Mouse (Mus musculus) neural tube, embryonic 13.5 days (tissue): ENCODE measurements around the gene Gpc6. TPM values are rescaled to one million over a fixed set of nuclear protein-coding genes. Genes with fewer than 3 reads are reported as not detected.
A peak's percentile ranks its signal among the peaks of the same experiment; 100 is the strongest.

Experiments used
- ATAC-seq: fragments of 200-750 bp; cut with Nextera tagmentation; 2 replicates; pipeline ENCODE4 v1.8.0; 2017; ENCODE audit warnings: low read depth, mild to moderate bottlenecking, moderate TSS enrichment, moderate library complexity
- H3K27ac ChIP-seq: fragments of 300-500 bp; sonication (generic); replicated peaks from 2 replicates; pipeline ENCODE4 v1.5.1; 2015; ENCODE audit warnings: moderate library complexity, mild to moderate bottlenecking, inconsistent platforms
- H3K27me3 ChIP-seq: fragments of 300-500 bp; sonication (generic); 2 replicates; pipeline ENCODE4 v1.6.1; 2015; ENCODE audit warnings: mild to moderate bottlenecking, inconsistent platforms
- H3K36me3 ChIP-seq: fragments of 300-500 bp; sonication (generic); 2 replicates; pipeline ENCODE4 v1.6.1; 2015; ENCODE audit warnings: mild to moderate bottlenecking, inconsistent platforms
- H3K4me1 ChIP-seq: fragments of 300-500 bp; sonication (generic); replicated peaks from 2 replicates; pipeline ENCODE4 v1.6.1; 2015; ENCODE audit warnings: inconsistent platforms
- H3K4me2 ChIP-seq: fragments of 300-500 bp; sonication (generic); 2 replicates; pipeline ENCODE4 v1.6.1; 2015; ENCODE audit warnings: inconsistent platforms, mild to moderate bottlenecking, moderate library complexity
- H3K4me3 ChIP-seq: fragments of 300-500 bp; sonication (generic); 2 replicates; pipeline ENCODE4 v1.5.1; 2015; ENCODE audit warnings: mild to moderate bottlenecking, inconsistent platforms
- H3K9ac ChIP-seq: fragments of 300-500 bp; sonication (generic); 2 replicates; pipeline ENCODE4 v1.6.1; 2015; ENCODE audit warnings: moderate library complexity, mild to moderate bottlenecking, inconsistent platforms
- H3K9me3 ChIP-seq: fragments of 300-500 bp; sonication (generic); 2 replicates; pipeline ENCODE4 v1.6.1; 2016; ENCODE audit warnings: inconsistent platforms
- WGBS: fragments of 180-500 bp; shearing (Covaris S2); methylation state at CpG from one replicate; pipeline ENCODE4 v1.1.7; 2015; 5-methylcytosine and 5-hydroxymethylcytosine counted together
- polyA plus RNA-seq: library from polyadenylated mRNA; unstranded; fragments of >200 nt; fragmentation: Nextera tagmentation; extraction: Ambion mirVana; gene quantifications from 2 replicates; pipeline ENCODE4 v1.2.1, GENCODE M21; 2015

The Gpc6 gene
- polyA plus RNA-seq, 1 experiment from 2014 or later: 22.1 TPM

GRCm38 (mm10) chr14:117816706-117817105 lies 891.6 kb downstream of the Gpc6 start:
- 89% methylated on average over 3 of the region's 3 CpGs for WGBS

DNA sequence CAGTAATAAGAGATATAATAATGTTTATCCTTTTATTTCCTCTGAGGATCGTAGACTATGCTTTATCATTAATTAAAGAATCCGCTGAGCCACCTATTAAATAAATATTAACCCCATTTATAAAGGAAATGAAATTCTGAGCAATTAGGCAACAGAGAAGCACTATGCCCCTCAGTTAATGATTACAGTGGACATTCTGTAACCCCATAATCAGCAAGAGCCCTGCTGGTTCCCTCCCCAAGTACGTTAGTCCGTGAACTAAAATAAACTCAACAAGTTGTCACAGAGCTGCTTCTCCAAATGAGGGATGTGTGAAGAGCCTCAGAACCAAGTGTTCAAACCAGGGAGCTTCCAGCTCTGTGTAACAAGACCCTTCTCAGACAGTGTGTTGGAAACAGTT lies 892.1 kb downstream of the Gpc6 start:
- no peaks in the 10 kb centered on the region for H3K27me3 ChIP-seq
- WGBS: 76% methylated on average over 4 of the region's 4 CpGs
- H3K9ac ChIP-seq: no peak overlapping the region
- peaks cover 10% of the 10 kb centered on the region; the same call in 1 of the 2 replicates for H3K4me1 ChIP-seq
- H3K27ac ChIP-seq: no peak overlapping the region
- H3K9me3 ChIP-seq: no peaks in the 10 kb centered on the region
- no peak overlapping the region for H3K4me3 ChIP-seq
- H3K36me3 ChIP-seq: no peaks in the 10 kb centered on the region
- no peak for ATAC-seq
- no peak overlapping the region for H3K4me2 ChIP-seq

More at GRCm38 (mm10) chr14:117816706-117817105, 891.6 kb downstream of the Gpc6 start:
- ATAC-seq: no peak
- H3K4me2 ChIP-seq: no peak overlapping the region
- H3K9me3 ChIP-seq: no peaks in the 10 kb centered on the region
- H3K4me3 ChIP-seq: no peak overlapping the region
- H3K27me3 ChIP-seq: no peaks in the 10 kb centered on the region
- no peak overlapping the region for H3K9ac ChIP-seq
- H3K36me3 ChIP-seq: no peaks in the 10 kb centered on the region
- peaks cover 10% of the 10 kb centered on the region; the same call in 1 of the 2 replicates for H3K4me1 ChIP-seq
- H3K27ac ChIP-seq: no peak overlapping the region

DNA sequence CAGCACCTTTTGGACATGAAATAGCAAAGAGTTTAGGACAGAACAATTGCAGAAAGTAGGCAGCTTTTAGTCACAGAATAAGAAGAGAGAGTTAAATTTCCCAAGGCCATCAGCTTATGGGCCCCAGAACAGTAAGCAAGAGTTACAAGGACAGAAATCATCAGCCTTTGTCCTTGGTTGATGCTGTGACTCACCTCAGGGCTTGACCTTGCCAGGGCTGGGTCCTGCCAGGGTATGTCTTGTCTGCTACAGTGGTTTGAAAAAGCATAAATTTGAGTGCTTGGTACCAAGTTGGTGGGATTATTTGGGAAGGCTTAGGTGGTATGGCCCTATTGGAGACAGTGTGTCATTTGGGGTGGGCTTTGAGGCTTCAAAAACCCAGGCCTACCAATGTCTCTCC lies 899.4 kb downstream of the Gpc6 start:
- no peak overlapping the region for H3K4me3 ChIP-seq
- peaks cover 8% of the 10 kb centered on the region; the same call in 1 of the 2 replicates for H3K4me1 ChIP-seq

DNA sequence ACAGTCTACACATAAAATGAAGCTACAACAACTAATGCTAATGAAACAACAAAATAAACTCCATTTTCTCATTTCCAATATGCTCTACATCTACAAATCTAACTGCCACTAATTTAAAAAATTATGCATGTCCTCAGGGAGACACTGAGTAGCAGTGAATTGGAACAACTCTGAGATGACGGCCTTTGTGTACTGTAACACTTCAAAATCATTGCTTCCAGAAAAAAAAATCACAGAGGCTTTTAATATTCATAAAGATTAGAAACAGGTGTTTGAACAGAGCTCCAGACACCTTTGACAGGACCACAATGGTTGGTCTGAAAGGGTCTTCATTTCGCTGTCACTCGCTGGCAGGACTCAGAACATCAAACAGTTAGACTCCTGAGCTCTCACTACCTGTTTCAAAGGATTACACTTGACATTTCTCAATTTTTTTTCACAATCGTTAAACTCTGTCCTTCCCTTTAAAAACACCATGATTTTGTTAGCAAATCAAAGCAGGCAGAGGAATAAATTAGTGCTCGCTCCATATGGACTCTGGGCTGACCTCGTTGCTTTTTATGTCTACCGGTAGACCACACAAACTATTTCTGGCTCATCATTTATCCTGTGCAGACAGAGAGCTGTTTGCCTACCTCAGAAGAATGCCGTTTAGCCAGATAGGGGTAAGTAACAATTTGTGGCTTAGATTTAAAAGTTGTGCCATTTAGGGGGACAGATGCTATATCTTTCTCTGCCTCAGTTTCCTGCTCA lies 901.4 kb downstream of the Gpc6 start:
- WGBS: 71% methylated on average over 8 of the region's 8 CpGs
- Histone ChIP-seq H3K4me1 (peaks cover 11% of the 10 kb centered on the region), H3K9me3 (no peaks in the 10 kb centered on the region), H3K27me3 (no peaks in the 10 kb centered on the region), H3K4me2 (no peak overlapping the region), H3K9ac (no peak overlapping the region), H3K36me3 (no peaks in the 10 kb centered on the region), H3K27ac (no peak overlapping the region), H3K4me3 (no peak overlapping the region)
- ATAC-seq: no peak

More for the DNA sequence above, 899.4 kb downstream of the Gpc6 start:
- H3K27ac ChIP-seq: no peak overlapping the region
- no peak overlapping the region for H3K4me2 ChIP-seq
- no peak overlapping the region for H3K9ac ChIP-seq
- no peaks in the 10 kb centered on the region for H3K27me3 ChIP-seq
- no peaks in the 10 kb centered on the region for H3K9me3 ChIP-seq
- no peaks in the 10 kb centered on the region for H3K36me3 ChIP-seq
- no peak for ATAC-seq

GRCm38 (mm10) chr14:117831267-117831666 lies 906.2 kb downstream of the Gpc6 start:
- Histone ChIP-seq H3K27me3 (no peaks in the 10 kb centered on the region), H3K36me3 (no peaks in the 10 kb centered on the region), H3K4me2 (no peak overlapping the region), H3K9me3 (no peaks in the 10 kb centered on the region), H3K27ac (peak overlapping the region; percentile 28), H3K4me3 (no peak overlapping the region), H3K4me1 (peaks cover 16% of the 10 kb centered on the region), H3K9ac (no peak overlapping the region)
- WGBS: 38% methylated on average over 8 of the region's 8 CpGs
- peak; percentile 70 for ATAC-seq

DNA sequence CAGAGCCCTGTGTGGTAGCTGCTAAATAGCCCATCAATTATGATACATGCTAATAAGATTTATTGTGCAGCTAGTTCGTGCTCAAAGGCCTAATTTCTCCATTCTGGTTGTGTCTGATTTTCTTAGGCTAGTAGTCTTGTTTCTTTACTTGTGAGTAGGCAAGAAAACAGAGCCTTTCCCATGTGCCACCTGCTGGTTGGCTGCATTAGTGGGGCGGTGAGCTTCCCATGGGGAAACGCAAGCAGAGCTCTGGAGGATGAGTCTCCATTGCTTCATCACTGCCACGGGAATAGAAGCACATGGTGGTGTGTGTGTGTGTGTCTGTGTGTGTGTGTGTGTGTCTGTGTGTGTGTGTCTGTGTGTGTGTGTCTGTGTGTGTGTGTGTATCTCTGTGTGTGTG lies 906.6 kb downstream of the Gpc6 start:
- H3K9ac ChIP-seq: no peak overlapping the region
- H3K9me3 ChIP-seq: no peaks in the 10 kb centered on the region
- ATAC-seq: no peak
- no peak overlapping the region for H3K4me2 ChIP-seq
- H3K4me1 ChIP-seq: peaks cover 16% of the 10 kb centered on the region
- no peaks in the 10 kb centered on the region for H3K27me3 ChIP-seq
- no peaks in the 10 kb centered on the region for H3K36me3 ChIP-seq
- H3K27ac ChIP-seq: no peak overlapping the region
- WGBS: 23% methylated on average over 4 of the region's 4 CpGs
- no peak overlapping the region for H3K4me3 ChIP-seq

DNA sequence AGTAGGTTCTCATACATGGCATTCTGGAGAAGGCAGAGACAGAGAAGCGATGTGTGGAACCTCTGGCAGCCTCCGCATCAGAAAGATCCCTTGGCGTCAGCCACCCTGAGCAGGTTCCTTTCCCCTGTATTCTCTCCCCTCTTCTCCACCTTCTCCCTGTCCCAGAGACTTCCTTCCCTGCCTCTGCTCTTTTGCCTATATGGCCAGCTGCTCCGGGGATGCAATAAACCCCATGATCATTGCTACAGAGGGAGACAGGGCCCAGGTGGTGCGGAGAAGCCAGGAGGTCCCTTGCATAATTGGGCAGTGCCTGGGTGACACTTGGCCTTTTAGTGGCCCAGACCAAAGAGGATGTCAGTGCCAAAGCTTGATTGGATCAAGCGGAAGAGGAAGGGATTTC lies 910.4 kb downstream of the Gpc6 start:
- H3K27me3 ChIP-seq: no peaks in the 10 kb centered on the region
- no peak overlapping the region for H3K4me3 ChIP-seq
- H3K9me3 ChIP-seq: no peaks in the 10 kb centered on the region
- no peaks in the 10 kb centered on the region for H3K36me3 ChIP-seq
- WGBS: 83% methylated on average over 6 of the region's 6 CpGs
- H3K4me1 ChIP-seq: peaks cover 12% of the 10 kb centered on the region
- no peak overlapping the region for H3K9ac ChIP-seq
- H3K27ac ChIP-seq: no peak overlapping the region
- no peak for ATAC-seq
- no peak overlapping the region for H3K4me2 ChIP-seq

DNA sequence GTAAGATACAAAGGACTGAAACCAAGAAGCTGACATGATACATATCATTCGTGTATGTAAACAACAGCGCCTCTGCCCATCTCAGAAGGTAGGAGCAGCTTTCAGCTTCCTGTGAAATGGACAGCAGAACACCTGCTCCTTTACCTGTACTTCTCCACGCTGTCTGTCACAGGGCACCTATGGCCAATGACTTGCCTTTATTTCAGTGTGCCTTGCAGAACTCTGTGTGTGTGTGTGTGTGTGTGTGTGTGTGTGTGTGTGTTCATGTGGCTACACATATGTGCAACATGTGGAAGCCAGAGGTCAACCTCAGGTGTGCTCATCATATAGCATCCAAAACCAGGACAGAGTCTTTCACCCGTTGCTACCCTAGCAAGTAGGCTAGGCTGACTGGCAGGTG lies 911.9 kb downstream of the Gpc6 start:
- peaks cover 12% of the 10 kb centered on the region for H3K4me1 ChIP-seq
- no peak for ATAC-seq
- H3K4me3 ChIP-seq: no peak overlapping the region
- no peaks in the 10 kb centered on the region for H3K36me3 ChIP-seq
- H3K27ac ChIP-seq: no peak overlapping the region
- no peak overlapping the region for H3K9ac ChIP-seq
- 91% methylated on average over 4 of the region's 4 CpGs for WGBS
- H3K27me3 ChIP-seq: no peaks in the 10 kb centered on the region
- no peak overlapping the region for H3K4me2 ChIP-seq
- no peaks in the 10 kb centered on the region for H3K9me3 ChIP-seq

GRCm38 (mm10) chr14:117837715-117838114 lies 912.6 kb downstream of the Gpc6 start:
- H3K27ac ChIP-seq: no peak overlapping the region
- H3K4me1 ChIP-seq: peaks cover 18% of the 10 kb centered on the region
- no peak overlapping the region for H3K4me2 ChIP-seq
- WGBS: 38% methylated on average over 3 of the region's 3 CpGs
- no peak overlapping the region for H3K4me3 ChIP-seq
- no peaks in the 10 kb centered on the region for H3K36me3 ChIP-seq
- no peak overlapping the region for H3K9ac ChIP-seq
- no peak for ATAC-seq
- H3K9me3 ChIP-seq: no peaks in the 10 kb centered on the region
- H3K27me3 ChIP-seq: no peaks in the 10 kb centered on the region

- no peak for ATAC-seq
- Histone ChIP-seq H3K27me3 (no peaks in the 10 kb centered on the region), H3K27ac (no peak overlapping the region), H3K4me1 (peaks cover 18% of the 10 kb centered on the region), H3K4me2 (no peak overlapping the region), H3K9ac (no peak overlapping the region), H3K4me3 (no peak overlapping the region), H3K9me3 (no peaks in the 10 kb centered on the region), H3K36me3 (no peaks in the 10 kb centered on the region)
- WGBS: 75% methylated on average over 4 of the region's 4 CpGs
These were observed 916.1 kb downstream of the Gpc6 start for GRCm38 (mm10) chr14:117841211-117841610.

GRCm38 (mm10) chr14:117841797-117842553 lies 916.9 kb downstream of the Gpc6 start:
- no peaks in the 10 kb centered on the region for H3K9me3 ChIP-seq
- no peak overlapping the region for H3K27ac ChIP-seq
- no peaks in the 10 kb centered on the region for H3K27me3 ChIP-seq
- H3K4me1 ChIP-seq: peaks cover 18% of the 10 kb centered on the region
- no peak overlapping the region for H3K9ac ChIP-seq
- 0 out of 2 replicates have a peak, but pooled peaks have one; percentile 47 for ATAC-seq
- 58% methylated on average over 14 of the region's 14 CpGs for WGBS
- no peaks in the 10 kb centered on the region for H3K36me3 ChIP-seq
- H3K4me3 ChIP-seq: no peak overlapping the region
- no peak overlapping the region for H3K4me2 ChIP-seq

- Histone ChIP-seq H3K27me3 (no peaks in the 10 kb centered on the region), H3K9me3 (no peaks in the 10 kb centered on the region), H3K4me1 (no peaks in the 10 kb centered on the region), H3K36me3 (no peaks in the 10 kb centered on the region), H3K4me3 (no peak overlapping the region), H3K9ac (no peak overlapping the region), H3K27ac (no peak overlapping the region), H3K4me2 (no peak overlapping the region)
- WGBS: 90% methylated on average over 11 of the region's 11 CpGs
- no peak for ATAC-seq
These were observed 924.7 kb downstream of the Gpc6 start for GRCm38 (mm10) chr14:117849591-117850505.
